Mouse (Mus musculus) liver, embryonic 13.5 days (tissue): Measurements from ENCODE around the gene Rps4x. TPM values are rescaled to one million over a fixed set of nuclear protein-coding genes. Genes with fewer than 3 reads are reported as not detected.
A peak's percentile ranks its signal among the peaks of the same experiment; 100 is the strongest.
"Not testable (repeated sequence)": the region's sequence is repeated elsewhere in the genome, so short reads cannot be mapped to it uniquely, and the experiment has no call there.

Experiments used
- ATAC-seq: fragments of 200-750 bp; cut with Nextera tagmentation; 2 replicates; pipeline ENCODE4 v1.8.0; 2017; ENCODE audit warnings: low read depth, mild to moderate bottlenecking, moderate number of reproducible peaks, moderate library complexity
- DNase-seq: peaks from one replicate; pipeline ENCODE4 v3.0.0; 2022
- H3K27ac ChIP-seq: fragments of 300-500 bp; sonication (generic); 2 replicates; pipeline ENCODE4 v1.5.1; 2015; ENCODE audit warnings: moderate library complexity, mild to moderate bottlenecking, inconsistent platforms
- H3K27me3 ChIP-seq: fragments of 300-500 bp; sonication (generic); 2 replicates; pipeline ENCODE4 v1.6.1; 2015; ENCODE audit warnings: mild to moderate bottlenecking, inconsistent platforms
- H3K36me3 ChIP-seq: fragments of 300-500 bp; sonication (generic); 2 replicates; pipeline ENCODE4 v1.6.1; 2015; ENCODE audit warnings: mild to moderate bottlenecking, inconsistent platforms
- H3K4me1 ChIP-seq: fragments of 300-500 bp; sonication (generic); replicated peaks from 2 replicates; pipeline ENCODE4 v1.6.1; 2015; ENCODE audit warnings: inconsistent platforms
- H3K4me2 ChIP-seq: fragments of 300-500 bp; sonication (generic); 2 replicates; pipeline ENCODE4 v1.6.1; 2015; ENCODE audit warnings: inconsistent platforms, mild to moderate bottlenecking, moderate library complexity
- H3K4me3 ChIP-seq: fragments of 300-500 bp; sonication (generic); replicated peaks from 2 replicates; pipeline ENCODE4 v1.5.1; 2015; ENCODE audit warnings: mild to moderate bottlenecking, inconsistent platforms
- H3K9ac ChIP-seq: fragments of 300-500 bp; sonication (generic); 2 replicates; pipeline ENCODE4 v1.6.1; 2015; ENCODE audit warnings: mild to moderate bottlenecking, inconsistent platforms
- H3K9me3 ChIP-seq: fragments of 300-500 bp; sonication (generic); replicated peaks from 2 replicates; pipeline ENCODE4 v1.6.1; 2016; ENCODE audit warnings: inconsistent platforms
- WGBS: fragments of 180-500 bp; shearing (Covaris S2); methylation state at CpG from one replicate; pipeline ENCODE4 v1.1.7; 2015; ENCODE audit not compliant: insufficient replicate concordance; 5-methylcytosine and 5-hydroxymethylcytosine counted together
- polyA plus RNA-seq: library from polyadenylated mRNA; unstranded; fragments of >200 nt; fragmentation: Nextera tagmentation; extraction: Ambion mirVana; gene quantifications from 2 replicates; pipeline ENCODE4 v1.2.1, GENCODE M21; 2015

The Rps4x gene
- polyA plus RNA-seq, result 623 and 645 TPM in 2 replicates

DNA sequence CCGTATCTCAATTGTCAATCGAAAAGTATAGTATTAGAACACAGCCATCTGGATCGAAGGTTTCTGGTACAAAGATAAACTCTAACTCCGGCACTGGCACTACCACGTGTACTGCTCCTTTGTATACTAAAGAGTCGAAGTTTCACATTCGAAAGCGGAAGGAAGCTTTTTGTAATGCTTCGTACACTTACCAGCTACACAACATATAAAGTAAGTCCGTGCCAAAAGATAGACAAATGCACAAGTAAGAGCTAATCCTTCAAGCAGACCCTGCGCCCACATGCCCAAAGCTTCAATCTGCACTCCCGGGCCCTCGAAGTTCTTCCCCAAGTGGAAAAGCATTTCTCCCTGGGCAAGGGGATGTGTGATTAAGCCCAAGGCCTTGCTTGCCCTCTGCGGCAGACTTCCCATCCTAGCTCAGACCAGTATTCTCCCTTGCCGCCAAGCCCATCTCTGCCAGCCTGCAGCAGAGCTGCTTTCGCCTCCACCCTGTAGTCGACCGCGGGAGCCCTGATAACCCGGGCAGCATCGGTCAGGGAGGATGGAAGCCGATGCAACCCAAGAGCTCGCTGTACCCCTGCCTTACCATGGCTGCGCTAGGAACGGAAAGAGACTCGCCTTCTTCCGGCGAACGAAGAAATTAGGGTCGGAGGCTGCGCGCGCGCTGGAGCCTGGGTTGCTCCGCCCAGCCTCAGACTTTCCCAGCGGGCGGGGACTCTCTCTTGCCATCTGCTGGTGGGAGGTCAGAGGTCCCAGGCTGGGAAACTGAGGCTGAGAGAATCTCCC, at the start of gene Rps4x:
Rps4x (minus strand) TSS at position 683 of the 786 bp plus-strand sequence.
- Histone ChIP-seq H3K27me3 (0 out of 2 replicates have a peak, but pooled peaks cover 4% of the 10 kb centered on the region), H3K4me1 (peaks cover 12% of the 10 kb centered on the region), H3K27ac (peak within 1 kb of the TSS; percentile 79), H3K4me2 (peak within 1 kb of the TSS; percentile 69), H3K36me3 (peaks cover 34% of the 10 kb centered on the region), H3K9me3 (no peaks in the 10 kb centered on the region), H3K9ac (peak within 1 kb of the TSS; percentile 78), H3K4me3 (peak within 1 kb of the TSS; percentile 68)
- ATAC-seq (peak; percentile 83), DNase-seq (peak; percentile 69)
- WGBS, result 17% methylated on average over 37 of the region's 37 CpGs

- 16% methylated on average over 1 of the region's 1 CpGs for whole genome bisulfite sequencing
- no peaks in the 10 kb centered on the region for H3K9me3 ChIP-seq
- H3K4me2 ChIP-seq, result no peak overlapping the region
- DNase-seq (peak; percentile 9), ATAC-seq (no peak)
- no peaks in the 10 kb centered on the region for H3K27me3 ChIP-seq
- H3K4me3 ChIP-seq, result no peak overlapping the region
- no peak overlapping the region for H3K9ac ChIP-seq
- H3K4me1 ChIP-seq, result no peaks in the 10 kb centered on the region
- H3K27ac ChIP-seq, result no peak overlapping the region
- no peaks in the 10 kb centered on the region for H3K36me3 ChIP-seq
These were observed 29.9 kb upstream of the Rps4x start for GRCm38 (mm10) chrX:102219126-102219525.

DNA sequence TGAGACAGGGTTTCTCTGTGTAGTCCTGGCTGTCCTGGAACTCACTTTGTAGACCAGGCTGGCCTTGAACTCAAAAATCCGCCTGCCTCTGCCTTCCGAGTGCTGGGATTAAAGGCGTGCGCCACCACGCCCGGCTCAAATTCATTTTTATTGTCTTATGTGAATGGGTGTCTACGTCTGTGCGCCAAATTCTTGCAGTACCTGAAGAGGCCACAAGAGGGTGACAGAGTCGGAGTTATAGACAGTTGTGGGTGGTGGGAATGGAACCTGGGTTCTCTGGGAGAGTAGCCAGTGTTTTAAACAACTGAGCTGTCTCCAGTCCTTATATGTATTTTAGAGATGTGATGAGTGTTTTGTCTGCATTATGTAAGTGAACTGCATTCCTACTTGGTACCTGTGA, 26.2 kb upstream of the Rps4x start:
- not testable (repeated sequence) for H3K4me3 ChIP-seq, H3K9ac ChIP-seq, ATAC-seq, H3K36me3 ChIP-seq, H3K4me1 ChIP-seq, H3K27me3 ChIP-seq, H3K27ac ChIP-seq, H3K9me3 ChIP-seq, H3K4me2 ChIP-seq
- DNase-seq, result peak; percentile 23
- 21% methylated on average over 9 of the region's 9 CpGs for WGBS

DNA sequence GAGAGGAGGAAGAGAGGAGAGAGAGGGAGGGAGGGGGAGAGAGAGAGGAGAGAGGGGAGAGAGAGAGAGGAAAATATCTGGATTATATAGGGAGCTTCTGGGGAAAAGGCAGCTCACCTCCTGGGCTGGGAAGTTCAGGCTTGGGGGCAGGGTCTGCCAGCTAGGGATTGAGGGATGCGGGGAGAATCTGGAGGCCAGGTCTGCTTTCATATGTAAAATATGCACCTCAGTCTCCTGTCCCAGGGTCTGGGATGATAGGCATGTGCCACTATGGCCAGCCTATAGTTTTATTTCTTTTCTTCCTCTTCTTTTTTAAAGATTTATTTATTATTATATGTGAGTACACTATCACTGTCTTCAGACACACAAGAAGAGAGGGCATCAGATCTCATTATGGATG, 1.6 kb upstream of the Rps4x start:
- no peak overlapping the region for H3K4me2 ChIP-seq
- H3K4me3 ChIP-seq, result no peak overlapping the region
- ATAC-seq (no peak), DNase-seq (no peak)
- H3K27me3 ChIP-seq, result 0 out of 2 replicates have a peak, but pooled peaks cover 4% of the 10 kb centered on the region
- H3K4me1 ChIP-seq, result peaks cover 9% of the 10 kb centered on the region
- no peak overlapping the region for H3K27ac ChIP-seq
- WGBS, result 75% methylated on average over 1 of the region's 1 CpGs
- H3K9ac ChIP-seq, result no peak overlapping the region
- no peaks in the 10 kb centered on the region for H3K9me3 ChIP-seq
- peaks cover 16% of the 10 kb centered on the region for H3K36me3 ChIP-seq

DNA sequence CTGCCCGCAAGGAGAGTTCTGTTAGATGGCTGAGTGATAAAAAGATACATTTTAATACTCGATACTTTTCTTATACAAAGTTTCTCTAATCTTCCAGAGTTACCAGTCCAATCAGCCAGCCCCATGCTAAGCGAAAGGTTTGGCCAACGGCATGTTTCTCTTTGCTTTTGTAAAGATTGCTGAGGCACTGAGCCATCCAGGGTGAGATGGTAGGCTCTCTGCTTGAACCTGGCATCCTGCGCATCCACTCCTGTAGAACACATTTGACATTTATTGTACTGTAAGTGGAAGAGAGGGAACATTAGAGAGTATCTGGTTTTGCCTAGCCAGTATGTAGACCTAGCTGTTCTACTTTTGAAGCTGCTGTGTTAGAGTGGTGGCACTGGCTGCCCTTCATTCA, 387 bp upstream of the Rps4x start:
- Histone ChIP-seq H3K4me1 (peaks cover 12% of the 10 kb centered on the region), H3K27ac (no peak overlapping the region), H3K9me3 (no peaks in the 10 kb centered on the region), H3K9ac (peak overlapping the region; percentile 33; the same call in 1 of the 2 replicates), H3K4me3 (peak overlapping the region; percentile 68), H3K4me2 (peak overlapping the region; percentile 69), H3K36me3 (peaks cover 27% of the 10 kb centered on the region), H3K27me3 (0 out of 2 replicates have a peak, but pooled peaks cover 4% of the 10 kb centered on the region)
- WGBS, result 45% methylated on average over 5 of the region's 5 CpGs
- no peak for DNase-seq
- peak; percentile 29; the same call in 1 of the 2 replicates for ATAC-seq

DNA sequence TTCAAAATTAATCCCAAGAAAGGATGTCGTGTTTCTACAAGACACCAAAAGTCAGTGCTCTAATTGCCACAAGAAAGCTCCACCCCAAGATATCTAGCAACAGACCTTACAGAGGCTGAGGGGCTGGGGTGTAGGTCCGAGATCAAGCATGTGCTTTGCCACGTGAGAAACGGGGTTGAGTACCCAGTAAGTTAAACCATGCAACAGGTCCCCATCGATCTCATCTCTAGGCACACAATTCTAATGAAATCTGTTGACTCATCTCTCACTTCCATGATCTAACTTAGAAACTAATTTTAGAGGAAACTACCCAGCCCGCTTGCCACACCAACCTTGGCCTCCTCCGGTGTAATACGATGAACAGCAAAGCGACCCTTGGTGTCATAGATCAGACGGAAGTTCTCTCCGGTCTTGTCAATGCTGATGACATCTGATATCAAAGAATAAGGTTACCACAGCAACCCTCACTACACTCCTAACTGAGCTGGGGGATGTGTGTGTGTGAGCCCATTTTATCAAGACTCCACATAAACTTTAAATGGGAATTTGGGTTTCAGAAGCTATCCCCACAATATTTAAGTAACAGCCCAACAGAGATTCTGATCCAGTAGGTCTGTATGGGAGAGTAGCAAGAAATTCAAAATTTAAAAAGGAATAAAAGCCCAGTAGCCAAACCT, 2.0 kb downstream of the Rps4x start:
- no peaks in the 10 kb centered on the region for H3K9me3 ChIP-seq
- WGBS, result 29% methylated on average over 11 of the region's 11 CpGs
- peak overlapping the region; percentile 68 for H3K4me3 ChIP-seq
- no peak for DNase-seq
- peak overlapping the region; percentile 69 for H3K4me2 ChIP-seq
- no peak for ATAC-seq
- peaks cover 45% of the 10 kb centered on the region for H3K36me3 ChIP-seq
- H3K27ac ChIP-seq, result peak overlapping the region; percentile 79
- peaks cover 12% of the 10 kb centered on the region for H3K4me1 ChIP-seq
- H3K27me3 ChIP-seq, result no peaks in the 10 kb centered on the region
- H3K9ac ChIP-seq, result peak overlapping the region; percentile 78

GRCm38 (mm10) chrX:102182575-102182974, 6.6 kb downstream of the Rps4x start:
- H3K4me1 ChIP-seq, result peaks cover 18% of the 10 kb centered on the region
- DNase-seq, result no peak
- ATAC-seq, result no peak
- no peak overlapping the region for H3K27ac ChIP-seq
- peaks cover 45% of the 10 kb centered on the region for H3K36me3 ChIP-seq
- H3K9ac ChIP-seq, result no peak overlapping the region
- H3K4me3 ChIP-seq, result no peak overlapping the region
- no peaks in the 10 kb centered on the region for H3K27me3 ChIP-seq
- H3K4me2 ChIP-seq, result no peak overlapping the region
- no peaks in the 10 kb centered on the region for H3K9me3 ChIP-seq

DNA sequence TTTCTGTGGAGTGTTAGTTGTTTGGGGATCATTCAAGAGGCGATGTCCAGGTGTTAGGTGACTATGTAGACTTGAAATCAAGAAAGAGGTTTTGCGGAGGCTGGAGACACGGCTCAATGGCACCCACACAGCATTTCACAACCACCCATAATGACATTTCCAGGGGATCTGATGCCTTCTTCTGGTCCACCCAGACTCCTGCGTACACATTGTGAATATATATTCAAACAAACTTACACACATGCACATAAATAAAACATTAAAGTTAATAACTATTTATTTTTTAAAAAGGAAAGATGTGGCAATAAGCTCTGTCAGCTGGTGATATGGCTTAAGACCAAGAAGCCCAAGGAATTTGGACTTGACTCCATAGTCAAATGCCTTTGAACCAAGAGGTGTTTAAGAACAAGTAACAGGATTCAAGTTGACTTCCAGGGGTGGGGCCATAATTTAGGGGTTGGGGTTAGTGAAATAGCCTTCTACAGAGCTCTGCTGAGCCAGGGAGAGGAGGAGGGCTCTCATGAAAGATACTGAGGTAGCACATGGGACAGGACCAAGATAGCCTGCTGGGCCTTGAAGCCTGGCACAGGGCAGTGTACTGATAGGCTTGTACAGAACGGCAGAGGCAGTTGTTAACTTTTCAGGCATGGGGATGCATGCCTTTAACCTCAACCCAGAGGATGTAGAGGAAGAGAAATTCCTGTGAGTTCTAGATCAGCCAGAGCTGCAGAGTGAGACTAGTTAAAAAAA, 13.5 kb downstream of the Rps4x start:
- Histone ChIP-seq H3K4me1 (peaks cover 11% of the 10 kb centered on the region), H3K27ac (no peak overlapping the region), H3K27me3 (no peaks in the 10 kb centered on the region), H3K9ac (no peak overlapping the region), H3K9me3 (no peaks in the 10 kb centered on the region), H3K4me3 (no peak overlapping the region), H3K4me2 (no peak overlapping the region), H3K36me3 (no peaks in the 10 kb centered on the region)
- ATAC-seq (peak; percentile 68; the same call in 1 of the 2 replicates), DNase-seq (no peak)
- WGBS, result 73% methylated on average over 5 of the region's 5 CpGs

DNA sequence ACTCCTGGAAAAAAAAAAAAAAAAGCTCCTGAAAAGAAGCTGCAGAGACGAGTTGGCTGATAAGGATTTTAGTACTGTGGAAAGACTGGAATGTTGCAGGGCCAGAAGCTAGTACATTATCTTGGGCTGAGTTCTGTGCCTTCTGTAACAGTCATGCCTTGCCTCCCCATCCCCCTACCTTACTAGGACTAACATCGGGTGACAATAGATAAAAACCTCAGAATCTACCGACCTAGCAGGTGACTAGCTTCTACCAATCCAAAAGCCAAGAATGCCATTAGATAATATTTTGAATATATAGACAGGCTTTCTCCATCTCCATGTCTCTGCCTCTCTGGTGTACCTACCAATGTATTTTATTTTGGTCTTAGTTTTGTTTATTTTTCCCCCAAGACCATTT, 18.3 kb downstream of the Rps4x start:
- DNase-seq, result peak; percentile 26
- WGBS, result 13% methylated on average over 3 of the region's 3 CpGs
- H3K9ac ChIP-seq, result no peak overlapping the region; the same call in 1 of the 2 replicates
- ATAC-seq, result peak; percentile 89
- no peaks in the 10 kb centered on the region for H3K9me3 ChIP-seq
- H3K4me3 ChIP-seq, result no peak overlapping the region
- peaks cover 10% of the 10 kb centered on the region; the same call in 1 of the 2 replicates for H3K4me1 ChIP-seq
- no peaks in the 10 kb centered on the region for H3K36me3 ChIP-seq
- peak overlapping the region; percentile 45; the same call in 1 of the 2 replicates for H3K27ac ChIP-seq
- H3K4me2 ChIP-seq, result no peak overlapping the region
- H3K27me3 ChIP-seq, result peaks cover 2% of the 10 kb centered on the region; the same call in 1 of the 2 replicates

GRCm38 (mm10) chrX:102170135-102170534, 19.1 kb downstream of the Rps4x start:
- no peak overlapping the region; the same call in 1 of the 2 replicates for H3K9ac ChIP-seq
- H3K4me1 ChIP-seq, result peaks cover 10% of the 10 kb centered on the region; the same call in 1 of the 2 replicates
- 39% methylated on average over 3 of the region's 3 CpGs for WGBS
- no peaks in the 10 kb centered on the region for H3K9me3 ChIP-seq
- no peak overlapping the region for H3K4me3 ChIP-seq
- no peaks in the 10 kb centered on the region for H3K36me3 ChIP-seq
- ATAC-seq (no peak), DNase-seq (no peak)
- peak overlapping the region; percentile 45; the same call in 1 of the 2 replicates for H3K27ac ChIP-seq
- H3K4me2 ChIP-seq, result no peak overlapping the region
- peaks cover 2% of the 10 kb centered on the region; the same call in 1 of the 2 replicates for H3K27me3 ChIP-seq

DNA sequence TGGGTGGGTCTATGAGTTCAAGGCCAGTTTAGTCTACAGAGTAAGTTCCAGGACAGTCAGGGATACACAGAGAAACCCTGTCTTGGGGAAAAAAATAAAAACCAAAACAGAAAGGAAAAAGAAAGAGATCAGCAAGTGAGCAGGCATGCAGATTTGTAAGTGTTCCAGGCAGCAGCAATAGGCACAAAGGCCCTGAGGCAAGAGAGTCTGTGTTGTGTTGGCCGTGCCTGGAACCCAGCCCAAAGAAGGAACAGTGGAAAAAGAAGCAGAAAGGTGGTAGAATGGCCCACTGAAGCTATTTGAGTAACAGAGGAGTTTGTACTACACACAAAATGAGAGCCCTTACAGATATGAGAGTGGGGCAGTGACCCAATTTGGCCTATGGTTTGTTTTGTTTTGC, 19.5 kb downstream of the Rps4x start:
- WGBS, result 64% methylated on average over 1 of the region's 1 CpGs
- Histone ChIP-seq H3K9me3 (no peaks in the 10 kb centered on the region), H3K9ac (no peak overlapping the region), H3K4me3 (no peak overlapping the region), H3K4me1 (peaks cover 10% of the 10 kb centered on the region; the same call in 1 of the 2 replicates), H3K4me2 (no peak overlapping the region), H3K36me3 (no peaks in the 10 kb centered on the region), H3K27me3 (peaks cover 2% of the 10 kb centered on the region; the same call in 1 of the 2 replicates), H3K27ac (no peak overlapping the region)
- ATAC-seq, result no peak
- no peak for DNase-seq
